24 mouse cellular contexts compared by ENCODE assay signal in genomic region chr5:38119268-38119667, GRCm38 (mm10). TPM values are rescaled to one million over a fixed set of nuclear protein-coding genes. Genes with fewer than 3 reads are reported as not detected.
DNase-seq lines count a peak whose midpoint lies in the region; ATAC-seq and TF ChIP-seq lines count a peak whose summit lies in the region.
"Had no signal": no experiment of that assay in that cellular context is flagged by ENCODE, and none has a peak within 500 bp of the region (broad histone marks: within the 10 kb centered on the region; RNA-seq: fewer than 3 reads in every experiment).

No protein-coding gene starts in this region.

- peak overlapping the region; percentile 31; the same call in 1 of the 2 replicates for H3K27ac ChIP-seq in embryonic fibroblast, embryonic 13.5 days (ENCODE audit: insufficient read depth, low read length)
- no peak overlapping the region for H3K27ac ChIP-seq in midbrain, embryonic 10.5 days (replicated peaks)

- H3K27me3 ChIP-seq in Patski, result no peaks in the 10 kb centered on the region
- no peaks in the 10 kb centered on the region for H3K27me3 ChIP-seq in midbrain, embryonic 10.5 days (ENCODE audit: low read depth, poor library complexity, severe bottlenecking)
- H3K27me3 ChIP-seq: CH12.LX had no signal

- peaks cover 43% of the 10 kb centered on the region for H3K36me3 ChIP-seq in midbrain, embryonic 10.5 days

- WGBS in midbrain, embryonic 10.5 days, result 91% methylated on average over 5 of the region's 5 CpGs

- no peak for TF ChIP-seq POLR2A in embryonic fibroblast, embryonic 13.5 days (IDR thresholded peaks at IDR 0.05; ENCODE audit: low read depth, low read length)

- CTCF ChIA-PET in Patski (lab: Charles Lee), result interaction anchor here (1.1 to 3.3 kb wide), 2 partner anchors 10 to 32 kb away, joined by 3 to 16 read pairs; no protein-coding TSS in a partner anchor

- no peaks in the 10 kb centered on the region for H3K9me3 ChIP-seq in midbrain, embryonic 10.5 days (replicated peaks)
- H3K9me3 ChIP-seq: G1E had no signal

- TF ChIP-seq CTCF in Patski (IDR thresholded peaks at IDR 0.05), result no peak
- no peak for TF ChIP-seq CTCF in embryonic fibroblast, embryonic 13.5 days (IDR thresholded peaks at IDR 0.05; ENCODE audit: borderline replicate concordance, insufficient read depth, low read length)

- H3K4me3 ChIP-seq in embryonic fibroblast, embryonic 13.5 days (ENCODE audit: insufficient read depth, low read length), result no peak overlapping the region
- H3K4me3 ChIP-seq in midbrain, embryonic 10.5 days, result no peak overlapping the region

- in situ Hi-C loops in Patski (cut with MboI; ENCODE audit: low pct_unique_long_range_greater_than_20kb), result no loop called here

- peaks cover 6% of the 10 kb centered on the region; the same call in 1 of the 2 replicates for H3K4me1 ChIP-seq in embryonic fibroblast, embryonic 13.5 days (ENCODE audit: control insufficient read depth, insufficient read depth, low read length)
- H3K4me1 ChIP-seq in midbrain, embryonic 10.5 days, result no peaks in the 10 kb centered on the region

- peak; percentile 53 for ATAC-seq in Patski
- ATAC-seq: activated CD4-positive, CD25-positive, alpha-beta regulatory T cell, adult 4 months; CD4-positive, CD25-positive, alpha-beta regulatory T cell, adult 4 months had no signal

- DNase-seq in 3T3-L1 (ENCODE audit: low read depth, low spot score) (peak; percentile 59), NIH3T3 (ENCODE audit: low read depth) (peak; percentile 70), Patski (ENCODE audit: low read depth, low spot score) (peak; percentile 31)
- no peak for DNase-seq in retina, embryonic 14.5 days (ENCODE audit: low spot score)
- DNase-seq in midbrain, embryonic 10.5 days (ENCODE audit: low spot score), result no peak
- DNase-seq in layer of hippocampus, postnatal 10 days (ENCODE audit: low spot score in 2 of 2), result no peak
- no peak for DNase-seq in lung, postnatal 36 days
- DNase-seq: adrenal gland, adult 2 months; adrenal gland, adult 8-10 months; adrenal gland, postnatal 10 days; adrenal gland, postnatal 14 days; adrenal gland, postnatal 25 days; adrenal gland, postnatal 36 days; B cell, adult 2 months; cerebellum, adult 11 months; cerebellum, adult 11-12 months; cerebellum, adult 18-20 months; cerebellum, adult 2 months; cerebellum, adult 8-10 months had no signal

- POLR2A ChIA-PET in Patski (lab: Charles Lee), result interaction anchor here (0.6 to 1.4 kb wide), 2 partner anchors 10 to 11 kb away, joined by 3 to 4 read pairs; no protein-coding TSS in a partner anchor

RNA-seq across cellular contexts. Expression of gene Nsg1, which starts 40.4 kb away (rescaled TPM):
- 12.7 TPM for polyA plus RNA-seq in Patski (2021)
- 47.2 and 69.4 TPM in 2 replicates for polyA plus RNA-seq in embryonic fibroblast, embryonic 13.5 days (2011; ENCODE audit: insufficient read length, low read depth, missing spikeins)
- 115 and 187 TPM in 2 replicates for polyA plus RNA-seq in midbrain, embryonic 10.5 days (2016; fragmentation: Nextera tagmentation; extraction: Ambion mirVana)
- total RNA-seq in layer of hippocampus, postnatal 10 days (2021), result 100 to 1,000 TPM; 721 to 749 TPM
- polyA plus RNA-seq: G1E had no signal

Comparison
In these comparisons a context has a peak if more than half of its experiments do, and no peak if none do; other contexts are left out.
1. DNase-seq: peak in 3T3-L1 (single experiment), NIH3T3 (single experiment) and Patski (single experiment); none in retina, embryonic 14.5 days (single experiment), midbrain, embryonic 10.5 days (single experiment), layer of hippocampus, postnatal 10 days (0 of 2) and lung, postnatal 36 days (single experiment).